Mouse (Mus musculus) testis, adult 10 weeks (tissue): ENCODE results near the gene Muc16. TPM values are rescaled to one million over a fixed set of nuclear protein-coding genes. Genes with fewer than 3 reads are reported as not detected.

Experiments used
- polyA plus RNA-seq: library from polyadenylated mRNA; stranded (reverse); fragments of 350-450 nt; fragmentation: Illumina TruSeq; extraction: RNeasy Lipid Tissue Mini Kit (QIAGEN cat#74804); gene quantifications from one replicate; pipeline ENCODE4 v1.2.3, GENCODE M21; 2014; ENCODE audit warnings: low read depth, low replicate concordance

Gene Muc16
- 18.0 TPM for polyA plus RNA-seq

DNA sequence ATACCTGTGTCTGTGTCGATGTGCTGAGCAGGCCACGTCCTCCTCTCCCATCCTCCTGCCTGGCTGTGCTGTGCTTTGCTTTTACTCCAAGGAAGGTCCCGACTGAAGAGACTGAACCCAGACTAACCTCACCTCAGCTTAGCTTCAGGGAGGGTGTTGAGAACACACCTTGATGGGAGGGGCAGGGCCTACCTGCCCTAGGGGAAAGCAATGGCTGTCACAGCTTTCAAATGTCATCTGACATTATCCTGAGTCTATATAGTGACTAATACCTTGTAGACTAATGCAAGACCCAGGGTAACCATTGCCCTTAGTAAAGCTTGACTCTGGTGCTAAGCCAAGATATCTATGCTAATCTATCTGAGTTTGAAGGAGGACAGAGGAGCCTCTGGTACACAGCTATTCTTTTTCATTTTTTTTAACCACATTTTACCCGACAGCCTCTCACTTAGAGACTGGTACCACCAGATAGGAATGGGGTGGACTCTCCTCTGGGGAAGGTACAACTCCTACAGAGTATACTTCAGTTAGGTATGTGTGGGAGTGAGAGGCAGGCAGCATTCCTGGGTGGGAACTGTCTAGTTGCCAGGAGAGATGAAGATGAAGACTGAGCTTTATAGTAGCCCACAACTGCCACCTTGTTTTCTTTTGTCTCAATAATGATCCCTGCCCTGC is at the start of gene Muc16:
Gene Muc16, minus strand, starts transcription at position 51 of the 675 bp plus-strand sequence.

DNA sequence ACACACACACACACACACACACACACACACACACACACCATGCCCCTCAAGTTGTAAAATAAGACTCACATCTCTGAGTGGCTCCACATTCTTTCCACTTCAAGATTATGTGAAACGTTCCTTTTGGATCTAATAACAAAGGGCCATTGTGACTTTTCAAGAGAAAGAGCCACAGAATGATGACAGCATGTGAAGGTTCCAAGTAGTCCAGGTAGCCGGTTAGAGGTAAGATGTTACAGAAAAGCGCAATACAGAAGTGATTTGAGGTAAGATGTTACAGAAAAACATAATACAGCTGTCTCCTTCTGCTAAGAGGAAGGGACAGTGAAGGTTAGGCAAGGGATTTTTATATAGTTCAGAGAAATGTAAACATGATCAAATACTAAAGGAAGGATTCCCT is 196.2 kb downstream of the Muc16 start, which contains the start of the genes Zfp558 and Mbd3l1:
Gene Zfp558, minus strand, starts transcription at position 101 of the 400 bp plus-strand sequence.
Gene Mbd3l1, plus strand, starts transcription at position 192 of the 400 bp plus-strand sequence.

Other genes with a start within 250 kb of the Muc16 start
- not detected for gene Mbd3l2, start 243.9 kb downstream of the Muc16 start, polyA plus RNA-seq
- gene Zfp558, start 196.3 kb downstream of the Muc16 start, polyA plus RNA-seq = 104 TPM
- 345 TPM for gene Mbd3l1, start 196.2 kb downstream of the Muc16 start, polyA plus RNA-seq
- gene Olfr24, start 89.5 kb upstream of the Muc16 start, polyA plus RNA-seq = 3.5 TPM
- gene Olfr828, start 145.0 kb upstream of the Muc16 start, polyA plus RNA-seq = not detected
- gene Olfr829, start 180.4 kb upstream of the Muc16 start, polyA plus RNA-seq = not detected
- gene Olfr830, start 200.2 kb upstream of the Muc16 start, polyA plus RNA-seq = not detected